Mouse (Mus musculus): ENCODE data around the gene Rapgef1.
"Not testable (repeated sequence)": the region's sequence is repeated elsewhere in the genome, so short reads cannot be mapped to it uniquely, and the experiment has no call there.

The Rapgef1 gene

GRCm38 (mm10) chr2:29703104-29704081 is 83.9 kb downstream of the Rapgef1 start:
- peak; percentile 74 for DNase-seq (ENCODE audit: low read depth, low spot score)

GRCm38 (mm10) chr2:29705493-29705892 is 86.0 kb downstream of the Rapgef1 start:
- peak; percentile 87 for DNase-seq (ENCODE audit: low read depth, low spot score)

- no peak for DNase-seq (ENCODE audit: low read depth, low spot score)
Observed at GRCm38 (mm10) chr2:29706726-29707620, 87.5 kb downstream of the Rapgef1 start.

- no peak for DNase-seq (ENCODE audit: low read depth, low spot score)
Observed at GRCm38 (mm10) chr2:29707731-29708130, 88.2 kb downstream of the Rapgef1 start.

- DNase-seq (ENCODE audit: low read depth, low spot score), result not testable (repeated sequence)
Observed at GRCm38 (mm10) chr2:29708209-29708608, 88.7 kb downstream of the Rapgef1 start.

- no peak for DNase-seq (ENCODE audit: low read depth, low spot score)
Observed at GRCm38 (mm10) chr2:29711038-29711437, 91.5 kb downstream of the Rapgef1 start.

GRCm38 (mm10) chr2:29711877-29712276 is 92.4 kb downstream of the Rapgef1 start:
- no peak for DNase-seq (ENCODE audit: low read depth, low spot score)

- no peak for DNase-seq (ENCODE audit: low read depth, low spot score)
Observed at GRCm38 (mm10) chr2:29713501-29713900, 94.0 kb downstream of the Rapgef1 start.

- DNase-seq (ENCODE audit: low read depth, low spot score), result no peak
Observed at GRCm38 (mm10) chr2:29714127-29714526, 94.6 kb downstream of the Rapgef1 start.

- DNase-seq (ENCODE audit: low read depth, low spot score), result no peak
Observed at GRCm38 (mm10) chr2:29716143-29716542, 96.6 kb downstream of the Rapgef1 start.

GRCm38 (mm10) chr2:29716691-29717090 is 97.2 kb downstream of the Rapgef1 start:
- DNase-seq (ENCODE audit: low read depth, low spot score), result no peak

GRCm38 (mm10) chr2:29718581-29718980 is 99.1 kb downstream of the Rapgef1 start:
- DNase-seq (ENCODE audit: low read depth, low spot score), result no peak

GRCm38 (mm10) chr2:29723132-29723531 is 103.6 kb downstream of the Rapgef1 start:
- peak; percentile 67 for DNase-seq (ENCODE audit: low read depth, low spot score)

- no peak for DNase-seq (ENCODE audit: low read depth, low spot score)
Observed at GRCm38 (mm10) chr2:29724664-29725365, 105.3 kb downstream of the Rapgef1 start.

- DNase-seq (ENCODE audit: low read depth, low spot score), result no peak
Observed at GRCm38 (mm10) chr2:29729500-29729899, 110.0 kb downstream of the Rapgef1 start.

GRCm38 (mm10) chr2:29731545-29731944 is 112.0 kb downstream of the Rapgef1 start:
- DNase-seq (ENCODE audit: low read depth, low spot score), result peak; percentile 63

- no peak for DNase-seq (ENCODE audit: low read depth, low spot score)
Observed at GRCm38 (mm10) chr2:29732559-29732958, 113.0 kb downstream of the Rapgef1 start.

- DNase-seq (ENCODE audit: low read depth, low spot score), result no peak
Observed at GRCm38 (mm10) chr2:29733348-29733747, 113.8 kb downstream of the Rapgef1 start.

GRCm38 (mm10) chr2:29735708-29736107 is 116.2 kb downstream of the Rapgef1 start:
- no peak for DNase-seq (ENCODE audit: low read depth, low spot score)

- no peak for DNase-seq (ENCODE audit: low read depth, low spot score)
Observed at GRCm38 (mm10) chr2:29737209-29737925, 117.8 kb downstream of the Rapgef1 start.

- no peak for DNase-seq (ENCODE audit: low read depth, low spot score)
Observed at GRCm38 (mm10) chr2:29738799-29739198, 119.3 kb downstream of the Rapgef1 start.

Measured in skeletal muscle tissue, adult 2 months (tissue).